10 mouse cellular contexts compared by ENCODE assay signal in genomic region chr4:135912164-135912563, GRCm38 (mm10). TPM values are rescaled to one million over a fixed set of nuclear protein-coding genes. Genes with fewer than 3 reads are reported as not detected.
DNase-seq lines count a peak whose midpoint lies in the region; ATAC-seq lines count a peak whose summit lies in the region.
"Had no signal": no experiment of that assay in that cellular context is flagged by ENCODE, and none has a peak within 500 bp of the region (broad histone marks: within the 10 kb centered on the region; RNA-seq: fewer than 3 reads in every experiment).

No protein-coding gene starts in this region.

- no peak overlapping the region for H3K4me2 ChIP-seq in forebrain, embryonic 16.5 days (ENCODE audit: low read length)
- no peak overlapping the region for H3K4me2 ChIP-seq in limb, embryonic 12.5 days
- no peak overlapping the region; the same call in 1 of the 2 replicates for H3K4me2 ChIP-seq in liver, embryonic 13.5 days
- H3K4me2 ChIP-seq: stomach, embryonic 15.5 days had no signal

- H3K9ac ChIP-seq in forebrain, embryonic 16.5 days (replicated peaks; ENCODE audit: low read depth, low read length): no peak overlapping the region
- H3K9ac ChIP-seq in limb, embryonic 12.5 days (replicated peaks): no peak overlapping the region
- peak overlapping the region; percentile 33; the same call in 1 of the 2 replicates for H3K9ac ChIP-seq in liver, embryonic 13.5 days
- H3K9ac ChIP-seq: stomach, embryonic 15.5 days had no signal

- no peaks in the 10 kb centered on the region for H3K9me3 ChIP-seq in forebrain, embryonic 10.5 days
- no peaks in the 10 kb centered on the region for H3K9me3 ChIP-seq in forebrain, embryonic 16.5 days (ENCODE audit: control insufficient read depth, low read length)
- H3K9me3 ChIP-seq in limb, embryonic 12.5 days: no peaks in the 10 kb centered on the region
- no peaks in the 10 kb centered on the region for H3K9me3 ChIP-seq in limb, embryonic 10.5 days (replicated peaks)
- no peaks in the 10 kb centered on the region for H3K9me3 ChIP-seq in liver, embryonic 13.5 days (replicated peaks)
- H3K9me3 ChIP-seq: stomach, embryonic 15.5 days had no signal

- H3K4me3 ChIP-seq in forebrain, embryonic 10.5 days: no peak overlapping the region
- no peak overlapping the region for H3K4me3 ChIP-seq in forebrain, embryonic 16.5 days (replicated peaks; ENCODE audit: low read length)
- H3K4me3 ChIP-seq in limb, embryonic 12.5 days (replicated peaks): no peak overlapping the region
- H3K4me3 ChIP-seq in limb, embryonic 10.5 days: no peak overlapping the region
- H3K4me3 ChIP-seq in brown adipose tissue, adult 24 weeks (ENCODE audit: insufficient read depth, low read depth, low read length): no peak overlapping the region
- 0 out of 2 replicates have a peak overlapping the region, but pooled peaks have one; percentile 6 for H3K4me3 ChIP-seq in liver, embryonic 13.5 days (replicated peaks)
- H3K4me3 ChIP-seq: stomach, embryonic 15.5 days had no signal

- H3K36me3 ChIP-seq in forebrain, embryonic 10.5 days (replicated peaks): no peaks in the 10 kb centered on the region
- no peaks in the 10 kb centered on the region for H3K36me3 ChIP-seq in forebrain, embryonic 16.5 days (ENCODE audit: control insufficient read depth, insufficient read depth)
- H3K36me3 ChIP-seq in limb, embryonic 12.5 days: no peaks in the 10 kb centered on the region
- H3K36me3 ChIP-seq in limb, embryonic 10.5 days: no peaks in the 10 kb centered on the region
- H3K36me3 ChIP-seq in liver, embryonic 13.5 days: peaks cover 3% of the 10 kb centered on the region; the same call in 1 of the 2 replicates
- H3K36me3 ChIP-seq: stomach, embryonic 15.5 days had no signal

- H3K27me3 ChIP-seq in forebrain, embryonic 10.5 days (ENCODE audit: poor library complexity, severe bottlenecking): no peaks in the 10 kb centered on the region
- no peaks in the 10 kb centered on the region for H3K27me3 ChIP-seq in forebrain, embryonic 16.5 days (replicated peaks; ENCODE audit: control insufficient read depth, insufficient read depth, low read length)
- no peaks in the 10 kb centered on the region for H3K27me3 ChIP-seq in limb, embryonic 12.5 days
- H3K27me3 ChIP-seq in limb, embryonic 10.5 days (ENCODE audit: low read depth, poor library complexity, severe bottlenecking): no peaks in the 10 kb centered on the region
- H3K27me3 ChIP-seq in liver, embryonic 13.5 days: no peaks in the 10 kb centered on the region
- H3K27me3 ChIP-seq: stomach, embryonic 15.5 days had no signal

- H3K27ac ChIP-seq in forebrain, embryonic 10.5 days: peak overlapping the region; percentile 69
- H3K27ac ChIP-seq in forebrain, embryonic 16.5 days (ENCODE audit: low read length): no peak overlapping the region
- H3K27ac ChIP-seq in limb, embryonic 12.5 days: peak overlapping the region; percentile 46; the same call in 1 of the 2 replicates
- no peak overlapping the region for H3K27ac ChIP-seq in limb, embryonic 10.5 days
- peak overlapping the region; percentile 46; the same call in 1 of the 2 replicates for H3K27ac ChIP-seq in brown adipose tissue, adult 24 weeks (replicated peaks; ENCODE audit: low read depth, low read length)
- H3K27ac ChIP-seq in liver, embryonic 13.5 days: peak overlapping the region; percentile 61

- peaks cover 15% of the 10 kb centered on the region for H3K4me1 ChIP-seq in forebrain, embryonic 10.5 days
- H3K4me1 ChIP-seq in forebrain, embryonic 16.5 days (replicated peaks; ENCODE audit: control insufficient read depth, insufficient read depth, low read length): peaks cover 4% of the 10 kb centered on the region; the same call in 1 of the 2 replicates
- H3K4me1 ChIP-seq in limb, embryonic 12.5 days (replicated peaks): peaks cover 6% of the 10 kb centered on the region; the same call in 1 of the 2 replicates
- peaks cover 5% of the 10 kb centered on the region for H3K4me1 ChIP-seq in limb, embryonic 10.5 days
- H3K4me1 ChIP-seq in brown adipose tissue, adult 24 weeks (ENCODE audit: control insufficient read depth, insufficient read depth, insufficient read length, low read length): peaks cover 7% of the 10 kb centered on the region; the same call in 1 of the 2 replicates
- peaks cover 38% of the 10 kb centered on the region for H3K4me1 ChIP-seq in liver, embryonic 13.5 days (replicated peaks)
- H3K4me1 ChIP-seq: stomach, embryonic 15.5 days had no signal

- DNase-seq in forebrain, embryonic 10.5 days (ENCODE audit: extremely low spot score, low spot score): no peak
- no peak for DNase-seq in limb, embryonic 10.5 days (ENCODE audit: low spot score)
- DNase-seq in liver, embryonic 13.5 days: no peak
- DNase-seq in thymus, postnatal 10 days (ENCODE audit: low spot score in 2 of 2): no peak
- DNase-seq in gastrocnemius, postnatal 4 days (ENCODE audit: low spot score in 2 of 2): no peak
- DNase-seq: right cerebral cortex, postnatal 14 days had no signal

- ATAC-seq in forebrain, embryonic 16.5 days: no peak
- no peak for ATAC-seq in limb, embryonic 12.5 days (ENCODE audit: insufficient number of reproducible peaks, insufficient read depth, low FRiP score, low TSS enrichment, low read depth)
- peak; percentile 35; the same call in 1 of the 2 replicates for ATAC-seq in liver, embryonic 13.5 days (ENCODE audit: low read depth)

- WGBS in forebrain, embryonic 10.5 days: 69% methylated on average over 3 of the region's 3 CpGs
- 41% methylated on average over 3 of the region's 3 CpGs for WGBS in forebrain, embryonic 16.5 days
- 62% methylated on average over 3 of the region's 3 CpGs for WGBS in limb, embryonic 12.5 days
- 73% methylated on average over 3 of the region's 3 CpGs for WGBS in limb, embryonic 10.5 days
- WGBS in liver, embryonic 13.5 days (ENCODE audit: insufficient replicate concordance): 28% methylated on average over 3 of the region's 3 CpGs

RNA-seq across cellular contexts. Expression of gene Fuca1, which starts 8.4 kb away (rescaled TPM):
- 46.4 and 52.4 TPM in 2 replicates for polyA plus RNA-seq in forebrain, embryonic 10.5 days (2016; fragmentation: Nextera tagmentation; extraction: Ambion mirVana)
- 52.9 and 58.8 TPM in 2 replicates for polyA plus RNA-seq in forebrain, embryonic 16.5 days (2015; fragmentation: Nextera tagmentation; extraction: Ambion mirVana)
- 47.0 and 51.0 TPM in 2 replicates for polyA plus RNA-seq in limb, embryonic 12.5 days (2016; fragmentation: Nextera tagmentation; extraction: Ambion mirVana)
- 42.5 and 52.3 TPM in 2 replicates for polyA plus RNA-seq in limb, embryonic 10.5 days (2016; fragmentation: Nextera tagmentation; extraction: Ambion mirVana)
- 106 and 110 TPM in 2 replicates for polyA plus RNA-seq in brown adipose tissue, adult 24 weeks (2012; ENCODE audit: insufficient read depth, insufficient read length, missing spikeins)
- polyA plus RNA-seq in liver, embryonic 13.5 days (2015; fragmentation: Nextera tagmentation; extraction: Ambion mirVana): 18.1 and 21.4 TPM in 2 replicates
- total RNA-seq in gastrocnemius, postnatal 4 days (2021): 10 to 100 TPM; 46.6 to 46.7 TPM

RNA-seq across cellular contexts. Expression of gene Cnr2, which starts 17.0 kb away (rescaled TPM):
- polyA plus RNA-seq in forebrain, embryonic 10.5 days (2016; fragmentation: Nextera tagmentation; extraction: Ambion mirVana): 0.30 and 0.48 TPM in 2 replicates
- polyA plus RNA-seq in forebrain, embryonic 16.5 days (2015; fragmentation: Nextera tagmentation; extraction: Ambion mirVana): 0.12 TPM in 1 of 2 replicates, not detected in the other
- polyA plus RNA-seq in limb, embryonic 12.5 days (2016; fragmentation: Nextera tagmentation; extraction: Ambion mirVana): 0.22 and 0.45 TPM in 2 replicates
- 0.38 and 0.53 TPM in 2 replicates for polyA plus RNA-seq in limb, embryonic 10.5 days (2016; fragmentation: Nextera tagmentation; extraction: Ambion mirVana)
- 0.55 and 0.58 TPM in 2 replicates for polyA plus RNA-seq in brown adipose tissue, adult 24 weeks (2012; ENCODE audit: insufficient read depth, insufficient read length, missing spikeins)
- polyA plus RNA-seq in liver, embryonic 13.5 days (2015; fragmentation: Nextera tagmentation; extraction: Ambion mirVana): 2.5 and 3.0 TPM in 2 replicates
- total RNA-seq in gastrocnemius, postnatal 4 days (2021): under 1 TPM; 0.65 to 0.78 TPM

RNA-seq across cellular contexts. Expression of gene Hmgcl, which starts 34.1 kb away (rescaled TPM):
- 65.0 and 65.4 TPM in 2 replicates for polyA plus RNA-seq in forebrain, embryonic 10.5 days (2016; fragmentation: Nextera tagmentation; extraction: Ambion mirVana)
- polyA plus RNA-seq in forebrain, embryonic 16.5 days (2015; fragmentation: Nextera tagmentation; extraction: Ambion mirVana): 62.2 and 67.9 TPM in 2 replicates
- 78.5 and 81.5 TPM in 2 replicates for polyA plus RNA-seq in limb, embryonic 12.5 days (2016; fragmentation: Nextera tagmentation; extraction: Ambion mirVana)
- polyA plus RNA-seq in limb, embryonic 10.5 days (2016; fragmentation: Nextera tagmentation; extraction: Ambion mirVana): 68.4 and 78.9 TPM in 2 replicates
- 45.1 and 79.9 TPM in 2 replicates for polyA plus RNA-seq in brown adipose tissue, adult 24 weeks (2012; ENCODE audit: insufficient read depth, insufficient read length, missing spikeins)
- 71.9 and 73.5 TPM in 2 replicates for polyA plus RNA-seq in liver, embryonic 13.5 days (2015; fragmentation: Nextera tagmentation; extraction: Ambion mirVana)
- 10 to 100 TPM; 46.6 to 47.7 TPM for total RNA-seq in gastrocnemius, postnatal 4 days (2021)

RNA-seq across cellular contexts. Expression of gene Pnrc2, which starts 38.5 kb away (rescaled TPM):
- polyA plus RNA-seq in forebrain, embryonic 10.5 days (2016; fragmentation: Nextera tagmentation; extraction: Ambion mirVana): 205 and 219 TPM in 2 replicates
- 120 and 140 TPM in 2 replicates for polyA plus RNA-seq in forebrain, embryonic 16.5 days (2015; fragmentation: Nextera tagmentation; extraction: Ambion mirVana)
- 209 and 220 TPM in 2 replicates for polyA plus RNA-seq in limb, embryonic 12.5 days (2016; fragmentation: Nextera tagmentation; extraction: Ambion mirVana)
- 177 and 208 TPM in 2 replicates for polyA plus RNA-seq in limb, embryonic 10.5 days (2016; fragmentation: Nextera tagmentation; extraction: Ambion mirVana)
- polyA plus RNA-seq in brown adipose tissue, adult 24 weeks (2012; ENCODE audit: insufficient read depth, insufficient read length, missing spikeins): 86.4 and 125 TPM in 2 replicates
- 88.0 and 109 TPM in 2 replicates for polyA plus RNA-seq in liver, embryonic 13.5 days (2015; fragmentation: Nextera tagmentation; extraction: Ambion mirVana)
- 10 to 100 TPM; 76.6 to 91.3 TPM for total RNA-seq in gastrocnemius, postnatal 4 days (2021)

RNA-seq across cellular contexts. Expression of gene Gale, which starts 51.4 kb away (rescaled TPM):
- 39.7 and 41.0 TPM in 2 replicates for polyA plus RNA-seq in forebrain, embryonic 10.5 days (2016; fragmentation: Nextera tagmentation; extraction: Ambion mirVana)
- polyA plus RNA-seq in forebrain, embryonic 16.5 days (2015; fragmentation: Nextera tagmentation; extraction: Ambion mirVana): 34.7 and 44.1 TPM in 2 replicates
- polyA plus RNA-seq in limb, embryonic 12.5 days (2016; fragmentation: Nextera tagmentation; extraction: Ambion mirVana): 32.1 and 33.3 TPM in 2 replicates
- polyA plus RNA-seq in limb, embryonic 10.5 days (2016; fragmentation: Nextera tagmentation; extraction: Ambion mirVana): 38.7 and 39.2 TPM in 2 replicates
- 40.3 and 53.3 TPM in 2 replicates for polyA plus RNA-seq in brown adipose tissue, adult 24 weeks (2012; ENCODE audit: insufficient read depth, insufficient read length, missing spikeins)
- polyA plus RNA-seq in liver, embryonic 13.5 days (2015; fragmentation: Nextera tagmentation; extraction: Ambion mirVana): 35.6 and 35.7 TPM in 2 replicates
- 1 to 10 TPM; 7.1 to 7.7 TPM for total RNA-seq in gastrocnemius, postnatal 4 days (2021)

Comparison
In these comparisons a context has a peak if more than half of its experiments do, and no peak if none do; other contexts are left out.
1. H3K27ac ChIP-seq: peak in forebrain, embryonic 10.5 days (single experiment), limb, embryonic 12.5 days (single experiment), brown adipose tissue, adult 24 weeks (single experiment) and liver, embryonic 13.5 days (single experiment); none in forebrain, embryonic 16.5 days (single experiment) and limb, embryonic 10.5 days (single experiment).